Comparison of ENCODE assay signal across 8 mouse cellular contexts in the genomic region with DNA sequence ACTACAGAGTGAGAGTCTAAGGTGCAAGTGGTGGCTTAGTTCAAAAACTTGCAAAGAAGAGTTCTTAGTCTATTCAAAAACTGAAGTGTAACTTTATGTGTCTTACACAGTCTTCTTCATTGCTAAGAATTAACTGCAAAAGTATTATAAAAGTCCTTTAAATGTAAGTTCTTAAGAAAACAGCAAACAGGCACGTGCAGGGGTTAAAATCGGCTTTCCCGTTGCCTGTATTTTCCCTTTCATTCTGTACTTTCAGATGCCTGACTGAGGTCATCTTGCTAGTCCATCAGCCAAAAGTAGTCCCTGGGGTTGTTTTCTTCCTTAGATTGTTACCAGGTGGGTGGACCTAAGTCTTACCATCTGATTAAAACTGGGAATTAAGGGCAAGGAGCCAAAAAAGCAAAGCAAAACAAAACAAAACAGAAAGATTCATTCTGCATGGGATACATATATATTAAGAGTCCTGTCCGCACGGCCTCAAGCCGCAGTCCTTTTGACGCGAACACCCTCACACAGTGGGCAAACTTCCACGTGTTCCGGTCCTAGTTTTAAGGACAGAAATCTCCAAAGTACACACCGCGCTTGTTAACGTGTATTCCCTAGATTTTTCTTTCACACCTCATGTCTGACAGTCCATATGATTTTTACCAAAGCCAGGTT. TPM values are rescaled to one million over a fixed set of nuclear protein-coding genes. Genes with fewer than 3 reads are reported as not detected.
DNase-seq lines count a peak whose midpoint lies in the region; ATAC-seq lines count a peak whose summit lies in the region.

No protein-coding gene starts in this region.

- 69% methylated on average over 13 of the region's 13 CpGs for WGBS in heart, embryonic 10.5 days
- 57% methylated on average over 13 of the region's 13 CpGs for WGBS in midbrain, embryonic 16.5 days

- H3K27me3 ChIP-seq in heart, embryonic 10.5 days (ENCODE audit: insufficient read depth, poor library complexity, severe bottlenecking) = no peaks in the 10 kb centered on the region
- H3K27me3 ChIP-seq in midbrain, embryonic 16.5 days (ENCODE audit: control insufficient read depth, insufficient read depth, low read depth, low read length) = no peaks in the 10 kb centered on the region

- no peaks in the 10 kb centered on the region for H3K9me3 ChIP-seq in heart, embryonic 10.5 days
- H3K9me3 ChIP-seq in midbrain, embryonic 16.5 days (replicated peaks; ENCODE audit: control insufficient read depth, low read length, poor library complexity, severe bottlenecking) = no peaks in the 10 kb centered on the region

- no peaks in the 10 kb centered on the region for H3K36me3 ChIP-seq in heart, embryonic 10.5 days
- no peaks in the 10 kb centered on the region for H3K36me3 ChIP-seq in midbrain, embryonic 16.5 days (ENCODE audit: control insufficient read depth, insufficient read depth, low read length)

- ATAC-seq in cerebellum, adult (ENCODE audit: insufficient number of reproducible peaks, low FRiP score, low TSS enrichment) = no peak
- ATAC-seq in midbrain, embryonic 16.5 days = peak; percentile 34

- DNase-seq in cerebellum, adult 18-20 months = peak; percentile 29 to 55
- no peak for DNase-seq in heart, embryonic 10.5 days (ENCODE audit: low spot score)
- DNase-seq in kidney, postnatal 14 days = peak; percentile 20
- no peak for DNase-seq in Muller cell, postnatal 12 days (ENCODE audit: inconsistent ontology term)
- no peak for DNase-seq in layer of hippocampus, postnatal 36 days

- peak overlapping the region; percentile 99 for H3K9ac ChIP-seq in midbrain, embryonic 16.5 days (ENCODE audit: low read depth, low read length)

- peak overlapping the region; percentile 77 for H3K4me2 ChIP-seq in midbrain, embryonic 16.5 days (ENCODE audit: low read length)

- peak overlapping the region; percentile 69 for H3K4me3 ChIP-seq in brown adipose tissue, adult 24 weeks (ENCODE audit: insufficient read depth, low read depth, low read length)
- peak overlapping the region; percentile 73; the same call in 1 of the 2 replicates for H3K4me3 ChIP-seq in heart, embryonic 10.5 days
- H3K4me3 ChIP-seq in midbrain, embryonic 16.5 days (ENCODE audit: low read depth, low read length) = peak overlapping the region; percentile 80

- H3K4me1 ChIP-seq in brown adipose tissue, adult 24 weeks (ENCODE audit: control insufficient read depth, insufficient read depth, insufficient read length, low read length) = peaks cover 8% of the 10 kb centered on the region
- peaks cover 11% of the 10 kb centered on the region; the same call in 1 of the 2 replicates for H3K4me1 ChIP-seq in heart, embryonic 10.5 days
- H3K4me1 ChIP-seq in midbrain, embryonic 16.5 days (ENCODE audit: control insufficient read depth, insufficient read depth, low read length) = peaks cover 24% of the 10 kb centered on the region

- peak overlapping the region; percentile 79 for H3K27ac ChIP-seq in brown adipose tissue, adult 24 weeks (replicated peaks; ENCODE audit: low read depth, low read length)
- no peak overlapping the region for H3K27ac ChIP-seq in heart, embryonic 10.5 days
- H3K27ac ChIP-seq in midbrain, embryonic 16.5 days (ENCODE audit: low read length) = peak overlapping the region; percentile 96

RNA-seq across cellular contexts. Expression of a gene that starts 1.1 kb away (rescaled TPM):
- 8.8 and 9.1 TPM in 2 replicates for polyA plus RNA-seq in brown adipose tissue, adult 24 weeks (2012; ENCODE audit: insufficient read depth, insufficient read length, missing spikeins)
- polyA plus RNA-seq in heart, embryonic 10.5 days (2016; fragmentation: Nextera tagmentation; extraction: Ambion mirVana) = 13.8 and 15.5 TPM in 2 replicates
- polyA plus RNA-seq in midbrain, embryonic 16.5 days (2015; fragmentation: Nextera tagmentation; extraction: Ambion mirVana) = 40.9 and 45.0 TPM in 2 replicates
- total RNA-seq in layer of hippocampus, postnatal 36 days (2021) = 10 to 100 TPM; 35.3 to 41.0 TPM

RNA-seq across cellular contexts. Expression of a gene that starts 28.4 kb away (rescaled TPM):
- 379 and 385 TPM in 2 replicates for polyA plus RNA-seq in brown adipose tissue, adult 24 weeks (2012; ENCODE audit: insufficient read depth, insufficient read length, missing spikeins)
- polyA plus RNA-seq in heart, embryonic 10.5 days (2016; fragmentation: Nextera tagmentation; extraction: Ambion mirVana) = 28.4 and 30.4 TPM in 2 replicates
- 31.4 and 34.2 TPM in 2 replicates for polyA plus RNA-seq in midbrain, embryonic 16.5 days (2015; fragmentation: Nextera tagmentation; extraction: Ambion mirVana)
- 10 to 100 TPM; 16.2 to 19.9 TPM for total RNA-seq in layer of hippocampus, postnatal 36 days (2021)

Comparison
In these comparisons a context has a peak if more than half of its experiments do, and no peak if none do; other contexts are left out.
1. DNase-seq: peak in cerebellum, adult 18-20 months (2 of 2) and kidney, postnatal 14 days (single experiment); none in heart, embryonic 10.5 days (single experiment), Muller cell, postnatal 12 days (single experiment) and layer of hippocampus, postnatal 36 days (0 of 2).
2. RNA of a gene that starts 28.4 kb away (polyA plus RNA-seq): 379 to 385 TPM in brown adipose tissue, adult 24 weeks; 31.4 to 34.2 TPM in midbrain, embryonic 16.5 days and 28.4 to 30.4 TPM in heart, embryonic 10.5 days; every median in the first group is over 10 times any median in the second.
3. Peak in every context shown above with its lines, with median percentiles within 50 percentile points of each other: H3K4me3 ChIP-seq.